Mouse (Mus musculus) stomach, postnatal 0 days (tissue): ENCODE data around the gene Gm26566.

Experiments
- CTCF ChIP-seq: IDR thresholded peaks from 2 replicates; pipeline ENCODE4 v1.5.1; 2016; ENCODE audit warnings: antibody characterized with exemption, low read depth, mild to moderate bottlenecking, moderate library complexity
- EP300 ChIP-seq: optimal IDR thresholded peaks from 2 replicates; pipeline ENCODE3; 2016; ENCODE audit warnings: antibody characterized with exemption

DNA sequence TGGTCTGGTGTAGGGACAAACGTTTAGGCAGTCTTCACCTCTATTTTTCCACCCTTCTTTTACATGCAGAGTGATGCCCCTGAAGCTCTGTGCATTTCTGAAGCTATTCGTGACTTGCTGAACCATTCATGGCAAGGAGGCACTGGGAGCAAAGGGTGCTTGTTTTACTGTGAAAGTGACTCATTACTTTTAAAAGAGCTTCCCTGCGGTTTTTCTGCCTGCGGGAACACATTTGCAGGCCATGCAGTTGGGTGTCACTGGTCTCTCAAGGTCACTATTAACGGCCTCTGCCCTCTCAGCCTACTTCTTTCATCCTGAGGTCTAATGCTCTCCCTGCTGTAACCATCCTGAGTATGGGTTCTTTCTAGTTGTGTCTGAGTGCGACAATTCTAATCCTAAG, 24.5 kb upstream of the Gm26566 start:
- TF ChIP-seq CTCF (no peak), EP300 (no peak)
